Comparison of ENCODE assay signal across 18 mouse cellular contexts in the genomic region with DNA sequence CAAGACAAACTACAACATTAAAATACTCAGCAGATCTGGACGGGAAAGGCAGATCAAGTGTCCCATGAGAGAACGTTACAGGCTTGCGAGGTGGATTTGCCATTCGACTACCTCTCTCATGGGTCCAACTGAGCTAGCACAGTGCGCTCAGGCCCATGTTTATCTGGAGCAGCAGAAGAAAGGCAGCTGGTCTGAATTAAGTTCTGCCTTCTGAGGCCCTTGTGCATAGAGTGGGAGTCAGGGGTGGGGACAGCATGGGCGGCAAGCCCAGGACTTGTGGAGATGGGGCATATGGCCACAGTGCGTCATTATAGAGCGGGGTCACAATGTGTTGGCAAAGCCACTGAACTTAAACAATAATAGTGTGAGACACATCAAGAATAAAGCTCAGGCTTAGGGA.
DNase-seq lines count a peak whose midpoint lies in the region; ATAC-seq lines count a peak whose summit lies in the region.
"Had no signal": no experiment of that assay in that cellular context is flagged by ENCODE, and none has a peak within 500 bp of the region (broad histone marks: within the 10 kb centered on the region; RNA-seq: fewer than 3 reads in every experiment).

No protein-coding gene starts in this region.

- H3K4me3 ChIP-seq in kidney, embryonic 16.5 days (ENCODE audit: low read length) = no peak overlapping the region
- H3K4me3 ChIP-seq: forebrain, embryonic 15.5 days; heart, embryonic 13.5 days; midbrain, embryonic 13.5 days had no signal

- no peaks in the 10 kb centered on the region for H3K27me3 ChIP-seq in kidney, embryonic 16.5 days (ENCODE audit: insufficient read depth, low read length)
- H3K27me3 ChIP-seq: forebrain, embryonic 15.5 days; heart, embryonic 13.5 days; midbrain, embryonic 13.5 days had no signal

- H3K36me3 ChIP-seq in kidney, embryonic 16.5 days (ENCODE audit: insufficient read depth, low read length) = no peaks in the 10 kb centered on the region
- H3K36me3 ChIP-seq: forebrain, embryonic 15.5 days; heart, embryonic 13.5 days; midbrain, embryonic 13.5 days had no signal

- no peak overlapping the region for H3K4me2 ChIP-seq in kidney, embryonic 16.5 days (replicated peaks; ENCODE audit: low read depth, low read length)
- H3K4me2 ChIP-seq: forebrain, embryonic 15.5 days; heart, embryonic 13.5 days; midbrain, embryonic 13.5 days had no signal

- no peak overlapping the region for H3K27ac ChIP-seq in kidney, embryonic 16.5 days (ENCODE audit: low read length)
- H3K27ac ChIP-seq: forebrain, embryonic 15.5 days; heart, embryonic 13.5 days; macrophage; midbrain, embryonic 13.5 days had no signal

- no peak for DNase-seq in kidney, adult 9 months
- peak; percentile 25 for DNase-seq in ovary, adult 18-20 months (ENCODE audit: low spot score)
- no peak for DNase-seq in ovary, postnatal 10 days (ENCODE audit: low spot score)
- peak; percentile 11 for DNase-seq in gastrocnemius, postnatal 25 days
- DNase-seq in skeletal muscle tissue, adult 2 months (ENCODE audit: low read depth, low spot score) = peak; percentile 61
- DNase-seq in right cerebral cortex, postnatal 36 days (ENCODE audit: low spot score in 2 of 2) = no peak
- DNase-seq in frontal cortex, postnatal 36 days (ENCODE audit: low spot score in 2 of 2) = no peak
- DNase-seq: cerebellum, adult 11-12 months; kidney, adult 2 months; liver; retina, postnatal 1 day had no signal

- ATAC-seq in kidney, embryonic 16.5 days (ENCODE audit: low FRiP score, low TSS enrichment) = 0 out of 2 replicates have a peak, but pooled peaks have one; percentile 42
- ATAC-seq: activated CD4-positive, CD25-positive, alpha-beta regulatory T cell, adult 4 months; forebrain, embryonic 15.5 days; hindbrain, embryonic 16.5 days; midbrain, embryonic 13.5 days had no signal

- no peak overlapping the region for H3K9ac ChIP-seq in kidney, embryonic 16.5 days (replicated peaks; ENCODE audit: low read length)
- H3K9ac ChIP-seq: forebrain, embryonic 15.5 days; heart, embryonic 13.5 days; midbrain, embryonic 13.5 days had no signal

- WGBS in kidney, embryonic 16.5 days = 70% methylated on average over 8 of the region's 8 CpGs

- H3K9me3 ChIP-seq in kidney, embryonic 16.5 days (ENCODE audit: low read length) = no peaks in the 10 kb centered on the region
- H3K9me3 ChIP-seq: forebrain, embryonic 15.5 days; heart, embryonic 13.5 days; midbrain, embryonic 13.5 days had no signal

- peaks cover 7% of the 10 kb centered on the region; the same call in 1 of the 2 replicates for H3K4me1 ChIP-seq in kidney, embryonic 16.5 days (ENCODE audit: insufficient read depth, low read length)
- H3K4me1 ChIP-seq: forebrain, embryonic 15.5 days; heart, embryonic 13.5 days; midbrain, embryonic 13.5 days had no signal

Comparison
In these comparisons a context has a peak if more than half of its experiments do, and no peak if none do; other contexts are left out.
1. DNase-seq: peak in ovary, adult 18-20 months (single experiment), gastrocnemius, postnatal 25 days (single experiment) and skeletal muscle tissue, adult 2 months (single experiment); none in kidney, adult 9 months (single experiment), ovary, postnatal 10 days (single experiment), right cerebral cortex, postnatal 36 days (0 of 2) and frontal cortex, postnatal 36 days (0 of 2).